Mouse (Mus musculus) embryonic fibroblast, embryonic 13.5 days (primary cell): ENCODE results near the gene Zfp189. TPM values are rescaled to one million over a fixed set of nuclear protein-coding genes. Genes with fewer than 3 reads are reported as not detected.

Source experiments
- H3K27ac ChIP-seq: 2 replicates; pipeline ENCODE4 v1.5.1; 2012; ENCODE audit warnings: low read length, control low read depth, inconsistent platforms; ENCODE audit not compliant: insufficient read depth
- H3K4me1 ChIP-seq: 2 replicates; pipeline ENCODE4 v1.6.1; 2011; ENCODE audit warnings: low read length; ENCODE audit not compliant: control insufficient read depth, insufficient read depth
- H3K4me3 ChIP-seq: 2 replicates; pipeline ENCODE4 v1.5.1; 2011; ENCODE audit warnings: mild to moderate bottlenecking, control low read depth, low read length; ENCODE audit not compliant: insufficient read depth
- CTCF ChIP-seq: IDR thresholded peaks from 2 replicates; pipeline ENCODE4 v1.5.1; 2011; ENCODE audit warnings: mild to moderate bottlenecking, control low read depth, low read length, moderate library complexity, borderline replicate concordance; ENCODE audit not compliant: insufficient read depth
- POLR2A ChIP-seq: IDR thresholded peaks from 2 replicates; pipeline ENCODE4 v1.6.1; 2011; ENCODE audit warnings: low read depth, mild to moderate bottlenecking, control low read depth, low read length, moderate library complexity
- polyA plus RNA-seq: library from polyadenylated mRNA; stranded (reverse); fragments of >200 nt; gene quantifications from 2 replicates; pipeline ENCODE4 v1.2.4, GENCODE M21; 2011; ENCODE audit warnings: low read depth; ENCODE audit not compliant: missing spikeins, insufficient read length

The Zfp189 gene
- polyA plus RNA-seq, 1 experiment, result 7.1 TPM

- Histone ChIP-seq H3K4me1 (no peaks in the 10 kb centered on the region), H3K27ac (no peak overlapping the region), H3K4me3 (no peak overlapping the region)
- TF ChIP-seq POLR2A (no peak), CTCF (no peak)
Observed at GRCm38 (mm10) chr4:49559915-49560772, 39.2 kb downstream of the Zfp189 start.

DNA sequence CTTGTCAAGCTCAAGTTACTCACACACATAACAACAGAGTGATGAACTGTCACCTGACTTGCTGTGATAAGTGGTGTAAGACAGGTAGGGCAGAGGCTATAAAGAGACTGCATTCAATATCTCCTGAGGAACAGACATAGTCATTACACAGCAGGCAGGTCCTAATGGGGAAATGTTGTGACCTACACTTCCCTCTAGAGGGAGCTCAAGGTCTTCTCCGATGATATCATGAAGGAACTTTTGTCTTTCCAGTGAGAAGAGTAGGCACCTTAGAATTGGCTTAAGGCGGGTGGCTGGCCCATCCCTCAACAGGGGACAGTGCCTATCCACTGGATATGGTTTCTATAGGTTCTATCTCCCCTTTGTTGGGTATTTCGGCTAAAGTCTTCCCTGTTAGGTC is 46.6 kb downstream of the Zfp189 start:
- Histone ChIP-seq H3K4me1 (no peaks in the 10 kb centered on the region), H3K27ac (no peak overlapping the region), H3K4me3 (no peak overlapping the region)
- no peak for TF ChIP-seq POLR2A
- TF ChIP-seq CTCF, result no peak

- no peak for TF ChIP-seq CTCF
- no peak for TF ChIP-seq POLR2A
- Histone ChIP-seq H3K4me3 (no peak overlapping the region), H3K4me1 (no peaks in the 10 kb centered on the region), H3K27ac (no peak overlapping the region)
Observed at GRCm38 (mm10) chr4:49572194-49572593, 51.2 kb downstream of the Zfp189 start.

Other genes starting within 250 kb of the Zfp189 start
- gene Acnat2, start 113.0 kb upstream of the Zfp189 start, polyA plus RNA-seq, result not detected in 2 replicates
- gene Acnat1, start 47.3 kb upstream of the Zfp189 start, polyA plus RNA-seq, result not detected in 2 replicates
- gene Baat, start 14.6 kb upstream of the Zfp189 start, polyA plus RNA-seq, result not detected in 2 replicates
- gene Mrpl50, start 83 bp upstream of the Zfp189 start, polyA plus RNA-seq, result 33.4 and 41.7 TPM in 2 replicates
- not detected in 2 replicates for gene Aldob, start 28.4 kb downstream of the Zfp189 start, polyA plus RNA-seq
- 7.1 and 9.6 TPM in 2 replicates for gene Tmem246, start 76.7 kb downstream of the Zfp189 start, polyA plus RNA-seq
- gene Rnf20, start 110.8 kb downstream of the Zfp189 start, polyA plus RNA-seq, result 60.5 and 62.5 TPM in 2 replicates
- gene Ppp3r2, start 160.8 kb downstream of the Zfp189 start, polyA plus RNA-seq, result not detected in 2 replicates